Mouse (Mus musculus) ZHBTc4 (cell line): ENCODE results near the gene D930048N14Rik.
A peak's percentile ranks its signal among the peaks of the same experiment; 100 is the strongest.
"Not testable (repeated sequence)": the region's sequence is repeated elsewhere in the genome, so short reads cannot be mapped to it uniquely, and the experiment has no call there.

Source experiments
- DNase-seq: peaks from one replicate; pipeline ENCODE4 v3.0.0-alpha.2; 2011; ENCODE audit warnings: low read depth, low spot score

The D930048N14Rik gene

DNA sequence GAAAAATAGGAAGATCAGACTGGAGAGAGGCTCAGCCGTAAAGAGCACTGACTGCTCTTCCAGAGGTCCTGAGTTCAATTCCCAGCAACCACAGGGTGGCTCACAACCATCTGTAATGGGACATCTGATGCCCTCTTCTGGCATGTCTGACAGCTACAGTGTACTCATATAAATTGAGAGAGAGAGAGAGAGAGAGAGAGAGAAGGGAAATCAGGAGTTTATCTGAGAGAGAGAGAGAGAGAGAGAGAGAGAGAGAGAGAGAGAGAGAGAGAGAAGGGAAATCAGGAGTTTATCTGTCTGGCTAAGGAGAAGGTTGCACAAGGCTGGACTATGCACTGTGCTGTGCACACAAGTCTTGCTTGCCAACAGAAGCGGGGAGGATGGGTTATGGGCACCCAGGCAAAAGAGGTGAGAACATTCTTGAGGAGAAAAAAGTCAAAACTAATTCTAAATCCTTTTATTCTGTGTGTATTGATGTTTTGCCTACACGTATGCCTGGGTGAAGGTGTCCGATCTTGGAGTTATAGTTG is 2.2 kb downstream of the D930048N14Rik start:
- DNase-seq, result no peak

DNA sequence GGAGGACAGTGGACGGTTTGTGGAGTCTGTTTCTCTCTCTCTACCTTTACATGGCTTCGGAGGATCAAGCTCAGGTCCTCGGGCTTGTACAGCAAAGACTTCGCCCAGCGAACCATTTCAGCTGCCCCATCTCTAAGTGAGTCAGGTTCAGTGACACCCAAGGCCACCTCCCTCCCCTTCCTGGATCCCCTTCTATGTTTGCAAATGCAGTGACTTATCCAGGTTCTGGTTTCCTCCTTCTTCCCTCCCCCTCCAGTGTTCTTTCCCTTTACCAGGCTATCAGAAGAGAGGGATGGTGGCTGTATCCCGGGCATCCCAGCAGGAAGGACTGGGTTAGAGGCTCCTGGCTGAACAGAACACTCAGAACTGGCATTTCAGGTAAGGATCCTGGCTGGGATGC is 3.0 kb downstream of the D930048N14Rik start:
- DNase-seq, result no peak

DNA sequence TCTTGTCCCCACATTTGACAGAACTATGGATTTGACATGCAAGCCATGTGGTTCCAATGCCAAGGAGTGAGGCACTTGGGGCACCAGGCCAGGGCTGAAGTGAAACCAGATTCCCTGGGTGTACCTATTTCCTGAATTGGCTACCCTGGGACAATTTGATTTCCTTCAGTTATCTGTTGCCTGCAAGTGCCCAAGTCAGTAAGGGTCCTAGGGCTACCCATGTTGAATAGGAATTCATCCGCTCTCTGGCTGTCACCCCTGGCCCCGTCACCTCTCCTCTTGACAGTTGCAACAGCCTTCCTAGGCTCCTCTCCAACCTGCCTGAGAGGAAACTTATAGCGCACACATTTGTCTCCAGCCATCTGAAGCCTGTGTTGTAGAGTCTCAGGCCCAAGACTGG is 4.1 kb downstream of the D930048N14Rik start:
- DNase-seq, result no peak

DNA sequence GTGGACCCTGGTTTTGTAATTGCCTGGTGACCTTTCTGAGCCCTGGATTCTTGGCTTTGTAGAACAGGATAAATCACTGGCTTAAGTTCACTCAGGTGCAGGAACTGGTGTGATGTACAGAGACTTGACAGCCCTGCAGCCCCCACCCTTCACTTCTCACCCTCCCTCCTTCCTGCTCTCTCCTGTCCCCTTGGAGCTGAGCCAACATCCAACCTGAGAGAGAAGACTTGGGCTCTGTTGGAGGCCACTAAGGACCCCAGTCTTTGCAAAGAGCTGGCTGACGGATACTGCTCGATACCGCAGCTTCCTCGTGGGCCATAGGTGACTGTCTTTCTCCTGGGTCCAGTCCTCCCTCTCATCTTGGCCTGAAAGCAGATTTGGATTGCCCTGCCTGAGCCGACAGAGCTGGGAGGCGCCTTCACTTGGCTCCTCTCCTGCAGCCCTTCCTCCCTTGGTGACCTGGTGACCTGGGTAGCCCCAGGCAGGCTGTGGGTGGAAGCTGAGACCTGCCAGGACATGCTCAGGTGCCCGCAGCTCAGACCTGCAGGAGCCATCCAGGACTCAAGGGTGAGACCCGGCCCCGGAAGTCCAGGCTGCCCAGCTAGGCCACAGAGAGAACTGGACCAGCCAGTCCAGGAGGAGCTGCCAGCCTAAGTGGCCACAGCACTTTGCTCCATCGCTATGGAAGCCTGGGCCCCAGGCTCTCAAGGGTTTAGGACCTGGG is 6.2 kb downstream of the D930048N14Rik start:
- DNase-seq, result no peak

DNA sequence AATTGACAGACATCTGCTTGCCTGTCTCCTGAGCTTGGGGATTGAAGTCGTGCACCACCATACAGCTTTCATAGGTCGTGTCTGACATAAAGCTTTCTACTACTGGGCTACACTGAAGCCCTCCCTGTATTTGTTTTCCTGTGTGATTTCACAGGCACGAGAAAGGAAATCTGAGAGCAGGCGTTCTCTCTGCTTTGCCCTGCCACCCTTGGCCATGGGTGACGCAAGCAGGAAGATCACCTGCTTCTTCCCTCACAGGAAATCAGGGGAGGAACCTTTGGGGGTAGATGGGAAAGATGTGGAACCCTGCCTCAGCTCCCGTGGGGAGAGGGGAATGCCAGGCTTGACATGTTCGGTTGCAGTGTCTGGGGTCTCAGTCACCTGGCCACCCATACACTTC is 7.5 kb downstream of the D930048N14Rik start:
- DNase-seq, result no peak

DNA sequence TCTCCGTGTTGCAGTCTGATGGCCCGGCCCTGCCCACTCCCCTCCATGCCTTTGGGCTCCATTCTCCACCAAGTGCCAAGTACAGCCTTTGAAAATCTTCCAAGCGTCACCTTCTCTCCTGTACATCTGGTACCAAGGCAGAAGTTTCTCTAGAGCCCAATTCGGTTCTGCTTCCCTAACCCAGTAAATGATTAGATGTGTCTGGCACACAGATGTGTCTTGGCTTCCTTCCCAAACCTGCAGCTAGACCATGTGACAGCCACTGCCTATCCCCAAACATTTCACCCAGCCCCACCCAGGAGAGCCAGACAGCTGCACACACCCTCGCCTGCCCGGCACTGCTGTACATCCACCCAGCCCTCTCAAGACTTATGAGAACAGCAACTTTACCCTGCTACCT is 8.0 kb downstream of the D930048N14Rik start:
- peak; percentile 57 for DNase-seq

DNA sequence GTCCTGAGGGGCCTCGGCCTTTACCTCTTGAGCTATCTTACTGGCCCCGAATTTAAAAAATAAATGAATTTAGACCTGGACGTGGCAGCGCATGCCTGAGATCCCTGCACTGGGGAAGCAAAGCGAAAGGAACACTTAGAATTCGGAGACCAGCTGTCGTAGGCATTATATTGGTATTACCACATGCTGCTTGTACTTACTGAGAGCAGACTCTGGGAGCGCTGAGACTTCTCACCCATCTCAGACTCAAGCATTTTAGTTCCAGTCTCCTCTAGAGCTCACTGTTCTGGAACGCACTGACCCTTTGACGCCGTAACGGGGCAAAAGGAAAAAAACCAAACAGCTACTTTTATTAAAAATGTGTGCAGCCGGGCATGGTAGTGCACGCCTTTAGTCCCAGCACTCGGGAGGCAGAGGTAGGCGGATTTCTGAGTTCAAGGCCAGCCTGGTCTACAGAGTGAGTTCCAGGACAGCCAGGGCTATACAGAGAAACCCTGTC is 11.2 kb downstream of the D930048N14Rik start:
- peak; percentile 31 for DNase-seq

DNA sequence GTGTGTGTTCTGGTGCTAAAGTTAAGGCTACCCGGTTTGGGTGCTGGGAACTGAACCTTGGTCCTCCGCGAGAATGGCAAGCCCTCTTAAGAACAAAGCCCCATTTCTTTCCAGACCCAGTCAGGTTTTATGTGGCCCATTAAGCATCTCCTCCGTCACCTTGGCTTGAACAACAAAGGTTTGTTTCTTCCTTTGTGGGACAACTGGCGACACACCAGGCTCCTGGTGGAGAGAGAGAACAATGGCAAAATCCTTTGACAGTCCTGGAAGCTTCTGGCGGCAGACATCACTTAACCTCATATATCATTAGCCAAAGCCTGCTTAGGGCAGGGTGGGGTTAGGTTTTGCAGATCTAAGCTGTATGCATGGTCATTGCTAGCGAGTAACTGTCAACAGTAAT is 11.9 kb downstream of the D930048N14Rik start:
- DNase-seq, result peak; percentile 60

DNA sequence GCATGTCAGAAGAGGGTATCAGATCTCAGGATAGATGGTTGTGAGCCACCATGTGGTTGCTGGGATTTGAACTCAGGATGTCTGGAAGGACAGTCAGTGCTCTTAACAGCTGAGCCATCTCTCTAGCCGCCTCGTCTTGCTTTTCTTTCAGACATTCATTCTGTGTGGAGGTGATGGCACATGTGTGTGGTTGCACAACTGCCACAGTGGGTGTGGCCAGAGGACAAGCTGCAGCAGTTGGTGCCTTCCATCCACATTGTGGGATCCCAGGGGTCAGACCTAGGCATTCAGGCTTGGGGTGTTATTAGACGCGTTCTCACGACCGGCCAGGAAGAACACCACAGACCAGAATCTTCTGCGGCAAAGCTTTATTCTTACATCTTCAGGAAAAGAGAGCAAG is 14.0 kb downstream of the D930048N14Rik start:
- DNase-seq, result not testable (repeated sequence)

DNA sequence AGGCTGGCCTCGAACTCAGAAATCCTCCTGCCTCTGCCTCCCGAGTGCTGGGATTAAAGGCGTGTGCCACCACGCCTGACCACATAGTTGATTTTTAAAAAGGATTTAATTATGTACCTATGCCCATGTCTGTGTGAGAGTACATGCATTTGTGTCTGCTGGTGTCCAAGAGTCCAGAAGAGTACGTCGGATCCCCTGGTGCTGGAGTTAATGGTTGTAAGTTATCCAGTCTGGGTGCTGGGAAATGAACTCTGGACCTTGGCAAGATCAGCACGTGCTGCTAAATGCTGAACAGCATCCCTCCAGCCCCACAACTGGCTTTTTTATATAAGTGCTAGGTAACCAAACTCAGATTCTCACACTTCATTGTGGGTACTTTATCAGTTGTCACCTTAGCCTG is 20.1 kb downstream of the D930048N14Rik start:
- no peak for DNase-seq

DNA sequence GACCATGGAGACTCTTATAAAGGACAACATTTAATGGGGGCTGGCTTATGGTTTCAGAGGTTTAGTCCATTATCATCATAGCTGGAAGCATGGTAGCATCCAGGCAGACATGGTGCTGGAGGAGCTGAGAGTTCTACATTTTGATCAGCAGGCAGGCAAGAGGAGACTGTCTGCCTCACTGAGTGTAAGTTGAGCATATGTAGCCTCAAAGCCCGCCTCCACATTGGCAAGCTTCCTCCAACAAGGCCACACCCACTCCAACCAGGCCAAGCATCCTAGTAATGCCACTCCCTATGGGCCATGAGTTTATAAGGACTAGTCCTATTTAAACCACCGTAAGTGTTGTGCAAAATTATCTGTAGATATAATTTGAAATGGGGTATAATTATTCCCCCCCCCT is 20.6 kb downstream of the D930048N14Rik start:
- no peak for DNase-seq

DNA sequence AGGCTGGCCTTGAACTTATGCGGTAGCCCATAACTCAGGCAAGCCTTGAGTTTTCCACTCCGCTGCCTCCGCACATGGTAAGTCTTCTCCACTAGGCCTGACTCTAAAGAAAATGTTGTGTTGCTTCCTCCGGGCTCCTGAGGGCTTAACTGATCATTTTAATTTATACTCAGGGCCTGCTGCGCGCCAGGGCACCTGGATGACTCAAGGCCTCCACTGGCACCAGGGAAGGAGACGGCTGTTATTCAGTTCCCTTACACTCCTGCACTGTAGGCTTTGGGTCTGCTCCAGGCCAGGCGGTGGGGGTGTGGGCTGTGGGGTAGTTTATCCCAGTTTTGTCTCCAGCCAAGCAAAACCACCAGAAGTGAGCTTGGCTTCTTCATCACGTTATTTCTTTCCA is 22.5 kb downstream of the D930048N14Rik start:
- DNase-seq, result no peak

DNA sequence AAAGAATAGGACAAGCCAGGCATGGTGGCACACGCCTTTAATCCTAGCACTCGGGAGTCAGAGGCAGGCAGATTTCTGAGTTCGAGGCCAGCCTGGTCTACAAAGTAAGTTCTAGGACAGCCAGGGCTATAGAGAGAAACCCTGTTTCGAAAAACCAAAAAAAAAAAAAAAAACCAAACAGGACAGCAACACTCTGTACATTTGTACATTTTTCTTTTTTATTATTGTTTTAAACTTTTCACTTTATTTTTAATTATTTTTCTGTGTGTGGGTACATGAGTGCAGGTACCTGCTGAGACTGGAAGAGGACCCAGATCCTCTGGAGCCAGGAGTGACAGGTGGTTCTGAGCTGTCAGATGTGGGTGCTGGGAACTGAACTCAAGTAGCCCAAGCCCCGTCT is 24.6 kb downstream of the D930048N14Rik start:
- no peak for DNase-seq

DNA sequence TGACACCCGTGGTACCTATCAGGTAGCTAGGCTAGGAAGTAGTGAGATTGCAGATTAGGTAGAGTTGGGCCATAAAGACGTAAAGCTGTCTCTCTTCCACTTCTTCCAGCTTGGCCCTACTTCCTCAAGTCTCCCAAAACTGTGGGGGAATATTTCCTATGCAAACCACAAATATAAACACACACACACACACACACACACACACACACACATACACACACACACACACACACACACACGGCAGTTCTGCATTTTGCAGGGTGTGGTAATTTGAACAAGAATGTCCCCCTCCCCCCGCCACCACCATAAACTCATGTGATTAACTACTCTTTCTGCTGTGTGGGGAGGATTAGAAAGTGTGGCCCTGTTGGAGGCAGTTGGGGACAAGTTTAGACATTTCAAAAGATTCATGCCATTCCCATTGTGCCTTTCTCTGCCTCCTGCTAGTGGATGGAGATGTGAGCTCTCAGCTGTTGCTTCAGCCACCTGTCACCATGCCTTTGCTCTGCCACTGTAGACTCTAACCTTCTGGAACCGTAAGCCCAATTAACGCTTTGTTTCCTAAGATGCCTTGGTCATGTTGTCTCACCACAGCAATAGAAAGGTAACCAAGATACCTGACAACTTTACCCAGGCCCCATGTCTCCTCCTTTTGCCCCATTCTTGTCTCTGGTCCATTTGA is 27.1 kb downstream of the D930048N14Rik start:
- DNase-seq, result no peak

DNA sequence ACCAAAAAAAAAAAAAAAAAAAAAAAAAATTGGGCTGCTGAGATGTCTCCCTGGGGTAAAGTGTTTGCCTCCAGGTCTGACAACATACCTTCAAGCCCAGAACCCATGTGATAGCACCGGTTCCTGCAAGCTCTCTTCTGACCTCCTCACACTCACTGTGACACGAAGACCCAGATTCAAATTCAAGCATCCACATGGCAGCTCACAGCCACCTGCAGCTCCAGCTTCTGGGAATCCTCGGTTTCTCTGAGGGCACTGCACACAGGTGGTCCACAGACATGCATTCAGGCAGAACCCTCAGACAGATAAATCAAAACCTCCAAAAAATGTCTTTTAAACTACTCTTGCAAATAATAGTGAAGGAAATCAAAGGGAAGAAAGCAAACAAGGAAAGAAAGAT is 28.7 kb downstream of the D930048N14Rik start:
- no peak for DNase-seq

DNA sequence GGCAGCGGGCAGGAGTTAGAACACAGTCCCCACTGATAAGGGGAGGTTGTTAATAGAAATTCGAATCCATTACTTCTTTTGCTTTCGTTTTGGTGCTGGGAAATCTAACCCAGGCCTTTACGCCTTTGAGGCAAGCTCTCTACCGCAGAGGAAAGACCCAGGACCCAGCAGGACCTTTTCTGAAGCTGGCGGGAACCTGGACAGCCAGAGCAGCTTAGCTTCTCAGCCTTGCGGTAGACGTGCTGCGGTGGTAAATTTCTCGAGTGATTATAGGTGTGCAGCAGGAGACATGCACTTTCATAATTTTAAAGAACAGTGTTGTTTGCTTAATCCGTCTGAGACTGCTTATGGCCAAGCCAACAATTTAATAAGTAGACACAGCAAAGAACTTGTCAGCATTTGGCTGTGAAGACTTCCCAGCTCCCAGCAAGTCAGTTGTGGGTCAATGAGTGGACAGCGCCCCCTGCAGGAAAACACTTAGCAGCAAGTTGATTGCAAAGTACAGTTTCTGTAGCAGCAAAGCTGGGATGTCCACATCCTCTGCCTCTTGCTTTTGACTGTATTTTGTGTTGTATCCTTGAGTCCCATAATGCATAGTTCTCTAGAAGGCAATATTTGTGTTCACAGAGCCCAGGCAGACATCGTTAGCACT is 30.7 kb downstream of the D930048N14Rik start:
- DNase-seq, result peak; percentile 92

DNA sequence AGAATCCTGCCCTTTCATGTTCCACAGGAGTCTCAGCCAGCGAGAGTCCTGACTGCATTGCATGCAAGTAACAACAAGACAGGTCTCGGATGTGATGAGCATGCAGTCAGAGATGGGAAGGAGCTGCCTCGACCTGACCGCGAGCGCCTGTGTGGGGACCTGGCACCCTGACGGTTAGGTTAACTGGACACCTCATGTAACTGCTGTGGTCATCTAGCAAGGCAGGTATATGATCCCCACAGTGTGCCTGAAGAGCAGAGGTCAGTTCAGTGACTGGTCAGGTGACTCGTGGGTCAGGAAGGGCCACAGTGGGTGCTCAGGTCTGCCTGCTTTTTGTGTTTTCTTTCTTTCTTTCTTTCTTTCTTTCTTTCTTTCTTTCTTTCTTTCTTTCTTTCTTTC is 31.2 kb downstream of the D930048N14Rik start:
- DNase-seq, result no peak

DNA sequence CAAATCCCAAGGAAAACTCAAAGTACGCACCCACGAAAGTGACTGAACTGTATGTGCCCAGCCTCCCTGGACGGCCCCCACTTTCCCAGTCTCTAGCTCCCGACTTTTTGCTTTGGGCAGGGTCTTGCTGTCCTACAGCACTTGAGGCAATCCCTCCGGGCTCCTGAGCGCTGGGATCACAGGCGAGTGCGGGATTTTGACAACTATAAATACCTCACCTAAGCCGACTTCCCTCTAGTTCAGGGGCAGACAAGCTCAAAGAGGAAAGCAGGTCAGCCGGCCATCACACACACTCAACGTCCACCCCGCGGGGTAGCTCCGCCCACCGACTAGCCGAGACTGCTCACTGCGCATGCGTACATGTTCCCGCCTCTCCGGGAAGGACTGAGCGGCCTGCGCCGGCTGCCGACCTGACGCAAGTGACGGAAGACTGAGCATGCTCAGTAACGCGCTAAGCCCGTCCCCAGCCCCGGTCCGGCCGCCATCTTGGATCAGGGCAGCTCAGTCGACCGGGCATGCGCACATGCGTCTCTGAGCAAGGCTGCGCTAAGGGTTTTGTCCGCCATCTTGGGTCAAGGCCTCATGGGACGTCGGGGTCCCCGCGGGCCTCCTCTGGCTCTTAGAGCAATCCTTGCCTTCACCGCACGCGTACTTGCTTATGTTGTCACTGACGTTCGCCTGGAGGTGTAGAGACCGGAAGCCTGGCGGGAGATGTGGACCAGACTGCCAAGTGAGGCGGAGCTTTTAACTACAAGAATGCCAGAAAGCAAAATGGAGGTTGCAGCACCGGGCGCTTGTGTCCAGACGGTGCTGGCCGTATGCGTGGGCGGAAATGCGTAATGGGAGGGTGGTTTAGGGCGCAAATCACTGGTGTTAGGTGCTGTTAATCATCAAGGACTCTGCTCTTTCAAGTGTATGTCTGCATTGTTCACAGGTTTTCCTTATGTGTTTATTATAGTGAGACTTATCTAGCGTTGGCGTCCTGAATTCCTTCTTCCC is 37.9 kb downstream of the D930048N14Rik start, which contains the start of gene 0610009B22Rik:
Gene 0610009B22Rik (minus strand): TSS at position 545 of the 999 bp plus-strand sequence.
- DNase-seq, result peak; percentile 100

DNA sequence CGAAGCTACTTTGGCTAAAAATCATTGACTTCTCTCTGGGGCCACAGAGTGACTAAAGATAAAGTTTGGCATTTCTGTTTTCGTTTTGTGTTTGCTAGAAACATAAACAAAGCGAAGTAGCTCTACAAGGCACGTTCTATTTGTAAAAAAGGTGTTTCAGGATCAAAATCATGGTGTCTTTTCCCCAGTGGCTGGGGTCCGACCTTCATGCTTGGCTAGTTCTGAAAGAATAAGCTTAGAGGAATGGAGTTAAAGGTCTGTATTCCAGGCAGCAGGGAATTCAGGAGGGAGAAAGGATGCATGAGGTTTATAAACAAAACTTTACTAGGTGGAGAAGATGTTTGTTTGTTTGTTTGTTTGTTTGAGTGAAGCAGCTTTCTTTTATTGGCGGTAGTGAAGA is 38.6 kb downstream of the D930048N14Rik start:
- DNase-seq, result peak; percentile 50

DNA sequence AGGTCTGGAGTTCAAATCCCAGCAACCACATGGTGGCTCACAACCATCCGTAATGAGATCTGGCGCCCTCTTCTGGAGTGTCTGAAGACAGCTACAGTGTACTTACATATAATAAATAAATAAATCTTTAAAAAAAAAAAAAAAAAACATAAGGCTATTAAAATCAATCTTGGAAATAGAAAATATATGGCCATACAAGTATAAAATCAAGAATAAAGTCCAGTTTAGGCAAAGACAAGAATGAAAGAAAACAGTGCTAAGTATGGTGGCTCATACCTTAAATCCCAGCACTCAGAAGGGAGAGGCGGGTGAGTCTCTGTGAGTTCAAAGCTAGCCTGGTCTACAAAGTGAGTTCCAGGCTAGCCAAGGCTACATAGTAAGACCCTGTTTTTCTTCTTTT is 39.8 kb downstream of the D930048N14Rik start:
- not testable (repeated sequence) for DNase-seq

DNA sequence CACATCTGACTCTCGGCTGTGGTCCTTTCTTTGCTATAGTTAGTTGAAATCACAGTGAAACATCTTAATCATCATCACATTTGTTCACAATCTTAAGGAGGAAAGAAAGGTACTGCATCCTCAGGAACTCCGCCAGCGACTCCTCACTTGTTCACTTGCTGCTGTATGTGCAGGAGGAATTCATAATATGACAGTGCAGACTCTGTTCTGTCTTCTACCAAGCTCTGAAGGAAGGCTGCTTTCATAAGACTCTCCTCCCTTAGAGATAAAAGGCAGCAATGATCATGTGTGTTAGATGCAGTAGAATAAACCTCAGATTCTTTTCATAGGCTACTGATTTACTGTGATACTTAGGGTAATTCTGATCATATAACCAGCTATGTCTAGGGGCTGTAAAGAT is 44.2 kb downstream of the D930048N14Rik start:
- no peak for DNase-seq
